Mouse (Mus musculus): ENCODE results near the gene Agps. TPM values are rescaled to one million over a fixed set of nuclear protein-coding genes. Genes with fewer than 3 reads are reported as not detected.

The Agps gene
- polyA plus RNA-seq, 1 experiment from 2014 or later = 32.5 TPM

DNA sequence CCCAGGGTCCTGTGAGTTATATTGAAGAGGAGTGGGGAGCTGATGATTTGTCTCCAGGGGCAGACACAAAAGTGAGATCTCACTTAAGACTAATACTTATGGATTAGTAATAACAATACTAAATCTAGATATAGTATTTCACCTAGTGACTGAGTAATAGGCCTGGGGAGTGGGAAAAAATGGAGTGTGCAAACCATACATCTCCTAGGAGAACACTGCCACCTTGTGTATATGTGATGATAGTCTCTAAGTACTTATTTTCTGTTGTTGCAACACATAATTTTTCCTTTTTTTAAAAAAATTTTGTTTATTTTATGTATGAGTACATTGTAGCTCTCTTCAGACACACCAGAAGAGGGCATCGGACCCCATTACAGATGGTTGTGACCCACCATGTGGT lies 15.7 kb downstream of the Agps start:
- no peak overlapping the region for H3K4me2 ChIP-seq (ENCODE audit: low read depth, low read length)
- peak; percentile 41 for DNase-seq (ENCODE audit: low spot score)
- no peak overlapping the region for H3K4me3 ChIP-seq (ENCODE audit: low read depth, low read length)
- H3K27me3 ChIP-seq (replicated peaks; ENCODE audit: control insufficient read depth, insufficient read depth, low read length) = no peaks in the 10 kb centered on the region
- no peak for ATAC-seq (ENCODE audit: low read depth)
- no peaks in the 10 kb centered on the region for H3K9me3 ChIP-seq (ENCODE audit: control insufficient read depth, low read length)
- H3K4me1 ChIP-seq (ENCODE audit: control insufficient read depth, insufficient read depth, low read length) = no peaks in the 10 kb centered on the region
- H3K27ac ChIP-seq (replicated peaks; ENCODE audit: low read depth, low read length) = no peak overlapping the region
- H3K9ac ChIP-seq (ENCODE audit: low read depth, low read length) = no peak overlapping the region
- H3K36me3 ChIP-seq (ENCODE audit: control insufficient read depth, insufficient read depth, low read length) = no peaks in the 10 kb centered on the region
- WGBS = 96% methylated on average over 1 of the region's 1 CpGs

DNA sequence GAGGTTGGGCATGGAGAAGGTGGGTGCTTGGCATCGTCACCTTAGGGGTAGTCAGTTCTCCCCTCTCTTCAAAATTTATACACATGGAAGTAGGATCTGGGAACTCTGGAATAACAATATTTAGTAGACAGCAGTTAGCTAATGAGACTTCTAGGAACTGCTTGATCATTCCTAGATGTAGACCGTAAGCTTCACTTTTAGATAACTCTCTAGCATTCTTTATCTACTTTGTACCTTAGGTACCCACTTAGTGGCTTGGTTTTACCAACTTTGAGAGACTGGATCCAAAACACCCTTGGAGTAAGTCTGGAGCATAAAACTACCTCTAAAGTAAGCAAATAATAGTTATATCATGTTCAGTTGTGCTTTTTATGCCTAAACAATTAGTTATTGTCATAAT lies 20.5 kb downstream of the Agps start:
- Histone ChIP-seq H3K9me3 (ENCODE audit: control insufficient read depth, low read length) (no peaks in the 10 kb centered on the region), H3K27ac (replicated peaks; ENCODE audit: low read depth, low read length) (no peak overlapping the region), H3K4me3 (ENCODE audit: low read depth, low read length) (no peak overlapping the region), H3K9ac (ENCODE audit: low read depth, low read length) (no peak overlapping the region), H3K36me3 (ENCODE audit: control insufficient read depth, insufficient read depth, low read length) (peaks cover 8% of the 10 kb centered on the region), H3K4me1 (ENCODE audit: control insufficient read depth, insufficient read depth, low read length) (no peaks in the 10 kb centered on the region), H3K27me3 (replicated peaks; ENCODE audit: control insufficient read depth, insufficient read depth, low read length) (no peaks in the 10 kb centered on the region), H3K4me2 (ENCODE audit: low read depth, low read length) (no peak overlapping the region)
- ATAC-seq (ENCODE audit: low read depth) (no peak), DNase-seq (ENCODE audit: low spot score) (no peak)
- WGBS = 95% methylated on average over 2 of the region's 2 CpGs

DNA sequence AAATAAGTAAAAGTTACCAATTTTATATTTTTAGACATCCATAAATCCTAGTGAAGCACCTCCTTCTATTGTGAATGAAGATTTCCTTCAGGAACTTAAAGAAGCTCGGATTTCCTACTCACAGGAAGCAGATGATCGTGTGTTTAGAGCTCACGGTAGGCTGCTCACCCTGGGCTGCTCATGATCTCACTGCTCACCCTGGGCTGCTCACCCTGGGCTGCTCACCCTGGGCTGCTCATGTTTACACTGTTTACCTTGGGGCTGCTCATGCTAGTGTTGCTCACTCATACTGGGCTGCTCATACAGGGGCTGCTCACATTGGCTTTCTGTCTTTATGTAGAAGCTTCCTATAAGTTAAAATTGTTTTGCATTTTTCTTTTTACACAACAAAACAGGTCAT lies 22.2 kb downstream of the Agps start:
- no peaks in the 10 kb centered on the region for H3K27me3 ChIP-seq (replicated peaks; ENCODE audit: control insufficient read depth, insufficient read depth, low read length)
- no peak overlapping the region for H3K9ac ChIP-seq (ENCODE audit: low read depth, low read length)
- no peak overlapping the region for H3K27ac ChIP-seq (replicated peaks; ENCODE audit: low read depth, low read length)
- no peaks in the 10 kb centered on the region for H3K4me1 ChIP-seq (ENCODE audit: control insufficient read depth, insufficient read depth, low read length)
- H3K4me3 ChIP-seq (ENCODE audit: low read depth, low read length) = no peak overlapping the region
- H3K4me2 ChIP-seq (ENCODE audit: low read depth, low read length) = no peak overlapping the region
- H3K9me3 ChIP-seq (ENCODE audit: control insufficient read depth, low read length) = no peaks in the 10 kb centered on the region
- H3K36me3 ChIP-seq (ENCODE audit: control insufficient read depth, insufficient read depth, low read length) = peaks cover 18% of the 10 kb centered on the region
- DNase-seq (ENCODE audit: low spot score) = no peak
- ATAC-seq (ENCODE audit: low read depth) = no peak
- 33% methylated on average over 3 of the region's 3 CpGs for whole genome bisulfite sequencing

DNA sequence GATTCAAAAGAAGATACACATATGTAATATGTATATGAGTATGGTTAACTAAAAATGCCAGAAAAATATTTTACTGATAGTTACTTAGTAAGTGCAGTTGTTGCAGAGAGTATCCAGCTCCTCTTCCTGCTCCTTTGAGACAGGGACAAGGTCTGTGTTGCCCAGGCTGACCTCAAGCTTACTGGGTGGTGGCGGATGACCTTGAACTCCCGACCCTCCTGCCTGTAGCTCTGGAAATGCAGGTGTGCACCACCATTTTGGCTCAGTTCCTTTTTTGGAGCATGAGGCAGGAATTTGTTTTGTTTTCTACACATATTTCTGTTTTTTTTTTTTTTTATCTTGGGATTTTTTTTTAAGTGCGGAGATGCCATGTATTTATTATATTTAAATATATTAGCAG lies 29.1 kb downstream of the Agps start:
- H3K9me3 ChIP-seq (ENCODE audit: control insufficient read depth, low read length) = no peaks in the 10 kb centered on the region
- H3K4me3 ChIP-seq (ENCODE audit: low read depth, low read length) = no peak overlapping the region
- H3K27ac ChIP-seq (replicated peaks; ENCODE audit: low read depth, low read length) = no peak overlapping the region
- 92% methylated on average over 3 of the region's 3 CpGs for WGBS
- DNase-seq (ENCODE audit: low spot score) = no peak
- no peaks in the 10 kb centered on the region for H3K27me3 ChIP-seq (replicated peaks; ENCODE audit: control insufficient read depth, insufficient read depth, low read length)
- H3K4me1 ChIP-seq (ENCODE audit: control insufficient read depth, insufficient read depth, low read length) = no peaks in the 10 kb centered on the region
- H3K4me2 ChIP-seq (ENCODE audit: low read depth, low read length) = no peak overlapping the region
- peaks cover 43% of the 10 kb centered on the region for H3K36me3 ChIP-seq (ENCODE audit: control insufficient read depth, insufficient read depth, low read length)
- H3K9ac ChIP-seq (ENCODE audit: low read depth, low read length) = no peak overlapping the region
- no peak for ATAC-seq (ENCODE audit: low read depth)

DNA sequence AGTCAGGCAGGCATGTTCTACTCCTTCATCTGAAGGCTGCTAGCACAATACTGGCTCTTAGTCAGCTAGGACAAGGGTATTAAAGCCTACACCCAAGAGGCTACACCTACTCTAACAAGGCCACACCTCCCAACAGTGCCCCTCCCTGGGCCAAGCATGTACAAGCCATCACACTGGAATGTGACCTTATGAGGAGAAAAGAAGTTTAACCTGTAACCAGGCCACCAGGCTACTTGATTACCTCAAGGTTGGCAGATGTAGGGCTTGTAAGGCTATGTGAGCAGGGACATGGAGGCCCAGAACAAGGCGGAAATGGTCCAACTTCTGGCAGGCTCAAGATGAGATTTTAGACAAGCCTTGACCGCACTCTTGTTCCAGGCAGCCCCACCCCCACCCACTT lies 37.6 kb downstream of the Agps start:
- H3K27me3 ChIP-seq (replicated peaks; ENCODE audit: control insufficient read depth, insufficient read depth, low read length) = no peaks in the 10 kb centered on the region
- H3K9me3 ChIP-seq (ENCODE audit: control insufficient read depth, low read length) = no peaks in the 10 kb centered on the region
- no peak overlapping the region for H3K27ac ChIP-seq (replicated peaks; ENCODE audit: low read depth, low read length)
- H3K9ac ChIP-seq (ENCODE audit: low read depth, low read length) = no peak overlapping the region
- peaks cover 33% of the 10 kb centered on the region for H3K36me3 ChIP-seq (ENCODE audit: control insufficient read depth, insufficient read depth, low read length)
- WGBS = 97% methylated on average over 2 of the region's 2 CpGs
- no peak for DNase-seq (ENCODE audit: low spot score)
- ATAC-seq (ENCODE audit: low read depth) = no peak
- H3K4me3 ChIP-seq (ENCODE audit: low read depth, low read length) = no peak overlapping the region
- H3K4me1 ChIP-seq (ENCODE audit: control insufficient read depth, insufficient read depth, low read length) = no peaks in the 10 kb centered on the region
- H3K4me2 ChIP-seq (ENCODE audit: low read depth, low read length) = no peak overlapping the region

DNA sequence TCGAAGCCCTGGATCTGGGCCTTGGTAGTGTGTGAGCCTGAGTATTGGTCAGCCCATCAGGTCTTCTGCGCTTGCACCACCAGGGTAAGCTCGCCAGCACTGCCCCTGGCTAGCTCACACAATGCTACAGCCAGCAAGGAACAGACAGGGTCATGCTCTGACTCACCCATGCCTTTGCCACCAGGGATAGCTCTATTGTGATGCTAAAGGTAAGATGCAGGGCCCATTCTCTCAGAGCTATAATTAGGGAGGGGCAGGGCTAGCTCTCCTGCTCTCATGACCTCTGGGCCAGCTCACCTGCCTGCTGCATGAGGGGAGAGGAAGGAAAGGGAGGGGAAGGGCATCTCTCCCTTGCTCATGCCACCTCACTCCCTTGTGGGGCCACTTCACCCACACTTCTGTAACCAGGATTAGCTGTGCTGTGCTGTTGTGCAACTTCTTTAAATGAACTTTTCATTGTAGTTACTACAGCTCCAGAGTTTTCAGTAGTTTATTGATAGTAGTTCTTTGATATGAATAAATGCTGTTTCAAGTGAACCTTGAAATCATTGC lies 42.1 kb downstream of the Agps start:
- no peak overlapping the region for H3K4me2 ChIP-seq (ENCODE audit: low read depth, low read length)
- H3K4me3 ChIP-seq (ENCODE audit: low read depth, low read length) = no peak overlapping the region
- no peaks in the 10 kb centered on the region for H3K4me1 ChIP-seq (ENCODE audit: control insufficient read depth, insufficient read depth, low read length)
- H3K27ac ChIP-seq (replicated peaks; ENCODE audit: low read depth, low read length) = no peak overlapping the region
- no peaks in the 10 kb centered on the region for H3K27me3 ChIP-seq (replicated peaks; ENCODE audit: control insufficient read depth, insufficient read depth, low read length)
- DNase-seq (ENCODE audit: low spot score) (no peak), ATAC-seq (ENCODE audit: low read depth) (no peak)
- H3K9ac ChIP-seq (ENCODE audit: low read depth, low read length) = no peak overlapping the region
- 64% methylated on average over 3 of the region's 3 CpGs for WGBS
- H3K9me3 ChIP-seq (ENCODE audit: control insufficient read depth, low read length) = no peaks in the 10 kb centered on the region
- 0 out of 2 replicates have a peak, but pooled peaks cover 25% of the 10 kb centered on the region for H3K36me3 ChIP-seq (ENCODE audit: control insufficient read depth, insufficient read depth, low read length)

DNA sequence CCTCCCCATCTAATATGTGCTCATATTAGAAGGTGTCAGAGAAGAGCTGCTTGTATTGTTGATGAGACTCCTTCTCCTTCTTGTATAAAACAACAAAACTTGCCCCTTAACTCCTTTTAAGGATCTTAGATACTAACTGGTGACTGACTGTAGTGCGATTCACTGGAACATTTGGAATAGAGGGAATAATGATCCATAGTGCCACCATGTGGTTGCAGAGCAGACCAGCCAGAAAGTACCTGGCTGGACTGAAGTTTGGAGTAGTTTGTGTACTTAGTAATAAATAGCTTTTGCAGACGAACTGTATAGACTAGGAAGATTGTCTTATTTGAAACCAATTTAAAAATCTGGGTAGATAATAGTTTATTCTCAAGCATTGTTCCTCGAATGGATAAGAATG lies 47.8 kb downstream of the Agps start:
- WGBS = 46% methylated on average over 3 of the region's 3 CpGs
- 0 out of 2 replicates have a peak, but pooled peaks cover 10% of the 10 kb centered on the region for H3K36me3 ChIP-seq (ENCODE audit: control insufficient read depth, insufficient read depth, low read length)
- no peak overlapping the region for H3K27ac ChIP-seq (replicated peaks; ENCODE audit: low read depth, low read length)
- H3K4me3 ChIP-seq (ENCODE audit: low read depth, low read length) = no peak overlapping the region
- no peak overlapping the region for H3K9ac ChIP-seq (ENCODE audit: low read depth, low read length)
- ATAC-seq (ENCODE audit: low read depth) (no peak), DNase-seq (ENCODE audit: low spot score) (peak; percentile 44)
- no peaks in the 10 kb centered on the region for H3K9me3 ChIP-seq (ENCODE audit: control insufficient read depth, low read length)
- H3K4me2 ChIP-seq (ENCODE audit: low read depth, low read length) = no peak overlapping the region
- H3K4me1 ChIP-seq (ENCODE audit: control insufficient read depth, insufficient read depth, low read length) = no peaks in the 10 kb centered on the region
- no peaks in the 10 kb centered on the region for H3K27me3 ChIP-seq (replicated peaks; ENCODE audit: control insufficient read depth, insufficient read depth, low read length)

DNA sequence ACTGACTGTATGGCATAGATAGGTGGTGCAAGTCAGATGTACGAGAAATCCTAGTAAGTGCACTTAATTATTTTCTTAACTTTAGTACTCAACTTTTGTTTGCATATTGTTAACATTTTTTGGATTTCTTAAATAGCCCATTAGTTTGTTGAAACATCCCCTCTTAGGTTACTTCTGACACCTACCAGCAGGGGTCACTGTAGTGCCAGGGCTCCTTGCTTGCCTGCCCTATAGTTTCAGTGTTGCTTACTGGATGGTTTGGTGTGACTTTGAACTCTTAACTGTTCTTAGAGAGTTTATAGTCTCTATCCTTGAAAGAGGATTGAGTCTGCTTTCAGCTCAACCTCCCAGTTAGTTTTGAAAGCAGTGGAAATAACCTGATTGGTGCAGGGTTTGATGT lies 51.6 kb downstream of the Agps start:
- ATAC-seq (ENCODE audit: low read depth) = no peak
- no peaks in the 10 kb centered on the region for H3K9me3 ChIP-seq (ENCODE audit: control insufficient read depth, low read length)
- WGBS = 45% methylated on average over 1 of the region's 1 CpGs
- no peak overlapping the region for H3K4me3 ChIP-seq (ENCODE audit: low read depth, low read length)
- peak; percentile 62 for DNase-seq (ENCODE audit: low spot score)
- no peaks in the 10 kb centered on the region for H3K4me1 ChIP-seq (ENCODE audit: control insufficient read depth, insufficient read depth, low read length)
- no peak overlapping the region for H3K27ac ChIP-seq (replicated peaks; ENCODE audit: low read depth, low read length)
- no peak overlapping the region for H3K4me2 ChIP-seq (ENCODE audit: low read depth, low read length)
- peaks cover 3% of the 10 kb centered on the region; the same call in 1 of the 2 replicates for H3K36me3 ChIP-seq (ENCODE audit: control insufficient read depth, insufficient read depth, low read length)
- no peak overlapping the region for H3K9ac ChIP-seq (ENCODE audit: low read depth, low read length)
- no peaks in the 10 kb centered on the region for H3K27me3 ChIP-seq (replicated peaks; ENCODE audit: control insufficient read depth, insufficient read depth, low read length)

DNA sequence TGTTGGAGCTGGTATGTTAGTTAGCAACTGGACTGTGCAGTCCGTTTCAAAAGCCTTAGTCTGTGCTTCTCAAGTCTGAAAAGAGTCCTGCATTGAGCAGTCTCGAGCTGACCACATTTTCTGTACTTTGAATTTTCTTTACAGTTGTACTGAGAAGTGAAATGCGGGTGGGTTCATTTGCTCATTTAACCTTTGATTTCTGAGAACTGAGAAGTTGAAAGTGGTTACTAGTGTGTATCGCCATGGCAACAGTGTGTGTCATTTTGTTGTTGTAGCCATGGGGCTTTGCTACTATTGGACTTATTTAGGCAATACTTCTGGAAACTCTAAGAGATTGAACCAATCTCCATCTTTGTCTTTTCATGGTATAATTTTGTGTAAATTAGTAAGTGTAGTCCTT lies 60.0 kb downstream of the Agps start:
- WGBS = 53% methylated on average over 4 of the region's 4 CpGs
- no peaks in the 10 kb centered on the region for H3K9me3 ChIP-seq (ENCODE audit: control insufficient read depth, low read length)
- ATAC-seq (ENCODE audit: low read depth) = no peak
- H3K27me3 ChIP-seq (replicated peaks; ENCODE audit: control insufficient read depth, insufficient read depth, low read length) = no peaks in the 10 kb centered on the region
- H3K27ac ChIP-seq (replicated peaks; ENCODE audit: low read depth, low read length) = no peak overlapping the region
- H3K9ac ChIP-seq (ENCODE audit: low read depth, low read length) = no peak overlapping the region
- H3K4me2 ChIP-seq (ENCODE audit: low read depth, low read length) = no peak overlapping the region
- no peaks in the 10 kb centered on the region for H3K4me1 ChIP-seq (ENCODE audit: control insufficient read depth, insufficient read depth, low read length)
- H3K36me3 ChIP-seq (ENCODE audit: control insufficient read depth, insufficient read depth, low read length) = no peaks in the 10 kb centered on the region; the same call in 1 of the 2 replicates
- no peak overlapping the region for H3K4me3 ChIP-seq (ENCODE audit: low read depth, low read length)
- no peak for DNase-seq (ENCODE audit: low spot score)

Measured in embryonic facial prominence, embryonic 14.5 days (tissue).